Mouse (Mus musculus) ES-E14 (cell line): ENCODE results near the gene Gtf2a1l. TPM values are rescaled to one million over a fixed set of nuclear protein-coding genes. Genes with fewer than 3 reads are reported as not detected.

ENCODE experiments used
- DNase-seq: peaks from one replicate; pipeline ENCODE4 v3.0.0-alpha.2; 2013; ENCODE audit warnings: low read depth, low spot score
- H3K27ac ChIP-seq: 2 replicates; pipeline ENCODE4 v1.5.1; 2012; ENCODE audit warnings: low read depth, mild to moderate bottlenecking, low read length, moderate library complexity, mixed read lengths; ENCODE audit not compliant: poor library complexity, insufficient read depth, severe bottlenecking
- H3K36me3 ChIP-seq: 2 replicates; pipeline ENCODE4 v1.6.1; 2012; ENCODE audit warnings: mild to moderate bottlenecking, low read length, moderate library complexity, mixed read lengths; ENCODE audit not compliant: control insufficient read depth, poor library complexity, insufficient read depth, severe bottlenecking
- H3K4me1 ChIP-seq, 2 experiments: fragments of 150-350 bp in 1 of 2; sonication (generic) in 1 of 2; 2 replicates each; pipeline ENCODE4 v1.6.1; 2012; ENCODE audit warnings: low read length in 2 of 2, mild to moderate bottlenecking in 1 of 2, mixed read lengths in 1 of 2; ENCODE audit not compliant: control insufficient read depth in 2 of 2, insufficient read depth in 2 of 2, poor library complexity in 1 of 2
- H3K4me3 ChIP-seq, 2 experiments: fragments of 150-350 bp in 1 of 2; sonication (generic) in 1 of 2; 2 replicates each; pipeline ENCODE4 v1.5.1; 2012; ENCODE audit warnings: low read length in 2 of 2, low read depth in 1 of 2, mild to moderate bottlenecking in 1 of 2, mixed read lengths in 1 of 2; ENCODE audit not compliant: insufficient read depth in 1 of 2, poor library complexity in 1 of 2, severe bottlenecking in 1 of 2
- H3K9ac ChIP-seq: 2 replicates; pipeline ENCODE4 v1.6.1; 2012; ENCODE audit warnings: low read depth, mild to moderate bottlenecking, low read length, mixed read lengths; ENCODE audit not compliant: poor library complexity, insufficient read depth, severe bottlenecking
- H3K9me3 ChIP-seq: fragments of 150-350 bp; sonication (generic); 2 replicates; pipeline ENCODE4 v1.6.1; 2012; ENCODE audit warnings: low read depth, mild to moderate bottlenecking, low read length; ENCODE audit not compliant: control insufficient read depth, insufficient read depth
- CHD2 ChIP-seq: IDR thresholded peaks from 2 replicates; pipeline ENCODE4 v1.6.1; 2014; ENCODE audit warnings: mild to moderate bottlenecking, low read depth, low read length, inconsistent platforms
- HCFC1 ChIP-seq: IDR thresholded peaks from 2 replicates; pipeline ENCODE4 v1.6.1; 2012; ENCODE audit warnings: low read length, inconsistent platforms, borderline replicate concordance; ENCODE audit not compliant: insufficient read depth
- MAFK ChIP-seq: IDR thresholded peaks from 2 replicates; pipeline ENCODE4 v1.6.1; 2014; ENCODE audit warnings: mild to moderate bottlenecking, low read depth, low read length, inconsistent platforms; ENCODE audit not compliant: insufficient read depth
- ZC3H11A ChIP-seq: IDR thresholded peaks from 2 replicates; pipeline ENCODE4 v1.6.1; 2012; ENCODE audit warnings: low read depth, mild to moderate bottlenecking, inconsistent platforms, low read length, borderline replicate concordance
- ZNF384 ChIP-seq: IDR thresholded peaks from 2 replicates; pipeline ENCODE4 v1.6.1; 2012; ENCODE audit warnings: low read depth, low read length, inconsistent platforms
- in situ Hi-C, 2 experiments: fragments of 600-800 bp; cut with MboI; formaldehyde crosslinking; loops; one replicate each; pipeline ENCODE4 v1.15.1; 2025; ENCODE audit warnings: low sequenced_read_pairs in 2 of 2, inconsistent platforms in 1 of 2; ENCODE audit not compliant: unreplicated experiment in 2 of 2
- total RNA-seq: library from RNA; depleted of rRNA; stranded (reverse); fragments of 300-350 nt; gene quantifications from 2 replicates; pipeline ENCODE4 v1.2.3, GENCODE M21; 2012

Gene Gtf2a1l
- total RNA-seq, 1 experiment: 0.80 TPM

DNA sequence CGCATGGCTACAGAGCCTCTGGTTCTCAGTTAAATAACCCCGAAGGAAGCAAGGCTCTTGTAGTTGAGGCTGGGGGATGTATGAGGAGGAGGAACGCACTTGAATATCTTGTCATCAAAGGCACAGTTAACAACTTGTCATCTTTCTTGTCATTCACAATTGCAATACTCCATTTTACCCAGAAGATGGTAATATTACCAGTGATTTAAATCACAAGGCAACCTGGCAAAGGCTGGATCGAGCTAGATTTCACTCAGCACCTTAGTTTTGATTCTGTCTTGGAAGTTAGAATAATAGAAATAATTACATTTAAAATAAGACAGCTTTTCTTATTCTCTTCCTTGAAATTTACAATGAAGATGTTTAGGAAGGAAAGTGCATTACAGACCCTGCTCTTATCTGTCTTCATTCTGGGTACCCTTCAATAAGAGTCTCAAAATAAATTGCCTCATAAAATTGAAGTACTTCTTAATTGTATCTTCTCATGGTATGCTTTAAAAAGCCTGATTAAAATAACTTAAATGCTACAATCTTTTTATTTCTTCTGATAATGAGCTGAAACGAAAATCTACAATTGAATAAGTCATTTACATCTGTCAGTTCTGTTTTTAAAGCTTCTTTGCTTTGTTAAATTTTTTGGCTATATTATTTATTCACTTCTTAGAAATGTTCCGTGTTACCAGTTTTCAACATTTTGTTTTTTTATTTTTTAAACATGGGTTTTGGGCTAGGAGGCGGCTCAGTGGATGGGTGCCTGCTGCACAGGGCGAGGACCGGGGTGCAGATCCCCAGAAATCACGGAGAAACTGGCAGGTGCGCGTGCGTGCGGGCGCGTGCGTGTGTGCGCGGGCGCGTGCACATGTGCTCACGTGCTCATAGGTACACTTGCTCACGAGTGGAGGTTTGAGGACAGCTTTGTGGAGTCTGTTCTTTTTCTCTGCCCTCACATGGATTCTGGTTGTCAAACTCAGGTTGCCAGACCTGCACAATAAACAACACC is 7.2 kb downstream of the Gtf2a1l start:
- H3K27ac ChIP-seq: no peak overlapping the region; the same call in 1 of the 2 replicates
- no peaks in the 10 kb centered on the region for H3K36me3 ChIP-seq
- H3K4me1 ChIP-seq: no peaks in the 10 kb centered on the region
- DNase-seq: no peak
- in situ Hi-C loops: no loop called here
- no peak overlapping the region for H3K9ac ChIP-seq
- no peaks in the 10 kb centered on the region for H3K9me3 ChIP-seq
- no peak overlapping the region for H3K4me3 ChIP-seq
- no peak for TF ChIP-seq ZC3H11A
- no peak for TF ChIP-seq ZNF384
- TF ChIP-seq MAFK: no peak
- no peak for TF ChIP-seq HCFC1
- no peak for TF ChIP-seq CHD2

- in situ Hi-C loops: no loop called here
- no peaks in the 10 kb centered on the region for H3K36me3 ChIP-seq
- TF ChIP-seq ZNF384 (no peak), ZC3H11A (no peak), CHD2 (no peak), MAFK (no peak), HCFC1 (no peak)
- H3K4me3 ChIP-seq: no peak overlapping the region
- H3K9ac ChIP-seq: no peak overlapping the region
- no peaks in the 10 kb centered on the region for H3K4me1 ChIP-seq
- DNase-seq: no peak
- H3K27ac ChIP-seq: no peak overlapping the region
- no peaks in the 10 kb centered on the region for H3K9me3 ChIP-seq
These were observed 19.8 kb downstream of the Gtf2a1l start for GRCm38 (mm10) chr17:88688226-88688625.

GRCm38 (mm10) chr17:88696656-88697333 is 28.3 kb downstream of the Gtf2a1l start:
- Histone ChIP-seq H3K4me1 (peaks cover 0 to 2% of the 10 kb centered on the region in 2 experiments; a peak in 2 of 4 replicates), H3K27ac (no peak overlapping the region), H3K9me3 (no peaks in the 10 kb centered on the region), H3K9ac (no peak overlapping the region), H3K4me3 (no peak overlapping the region), H3K36me3 (no peaks in the 10 kb centered on the region)
- TF ChIP-seq HCFC1: no peak
- TF ChIP-seq MAFK: no peak
- no peak for TF ChIP-seq ZC3H11A
- no peak for TF ChIP-seq ZNF384
- no peak for TF ChIP-seq CHD2
- in situ Hi-C loops: no loop called here
- no peak for DNase-seq

- no peak for TF ChIP-seq HCFC1
- no peak for TF ChIP-seq ZC3H11A
- TF ChIP-seq ZNF384: no peak
- TF ChIP-seq CHD2: no peak
- TF ChIP-seq MAFK: no peak
- in situ Hi-C loops: no loop called here
- no peak overlapping the region for H3K27ac ChIP-seq
- H3K36me3 ChIP-seq: no peaks in the 10 kb centered on the region
- no peaks in the 10 kb centered on the region for H3K9me3 ChIP-seq
- peaks cover 0 to 3% of the 10 kb centered on the region in 2 experiments; a peak in 2 of 4 replicates for H3K4me1 ChIP-seq
- no peak for DNase-seq
- no peak overlapping the region for H3K4me3 ChIP-seq
- no peak overlapping the region for H3K9ac ChIP-seq
These were observed 32.4 kb downstream of the Gtf2a1l start for GRCm38 (mm10) chr17:88700901-88701300.
